Mouse (Mus musculus) E14TG2a.4 (cell line): ENCODE measurements around the gene 1700029P11Rik.

Experiments
- H3K27me3 ChIP-seq: 2 replicates; pipeline ENCODE4 v1.6.1; 2014; ENCODE audit warnings: low read length, control low read depth; ENCODE audit not compliant: insufficient read depth
- H3K36me3 ChIP-seq: 2 replicates; pipeline ENCODE4 v1.6.1; 2014; ENCODE audit warnings: low read length, control low read depth; ENCODE audit not compliant: insufficient read depth
- H3K4me1 ChIP-seq: replicated peaks from 2 replicates; pipeline ENCODE4 v1.6.1; 2014; ENCODE audit warnings: low read depth, low read length, control low read depth
- H3K4me3 ChIP-seq: replicated peaks from 2 replicates; pipeline ENCODE4 v1.5.1; 2014; ENCODE audit warnings: mild to moderate bottlenecking, low read length
- H3K9me3 ChIP-seq: 2 replicates; pipeline ENCODE4 v1.6.1; 2014; ENCODE audit warnings: low read length, control low read depth
- CTCF ChIP-seq: conservative IDR thresholded peaks from 2 replicates; pipeline ENCODE4 v1.5.1; 2014; ENCODE audit warnings: low read length
- NANOG ChIP-seq: IDR thresholded peaks from 2 replicates; pipeline ENCODE4 v1.6.1; 2014; ENCODE audit warnings: borderline replicate concordance, low read length, mixed read lengths
- POU5F1 ChIP-seq: IDR thresholded peaks from 2 replicates; pipeline ENCODE4 v1.6.1; 2014; ENCODE audit warnings: low read length, borderline replicate concordance

1700029P11Rik gene

DNA sequence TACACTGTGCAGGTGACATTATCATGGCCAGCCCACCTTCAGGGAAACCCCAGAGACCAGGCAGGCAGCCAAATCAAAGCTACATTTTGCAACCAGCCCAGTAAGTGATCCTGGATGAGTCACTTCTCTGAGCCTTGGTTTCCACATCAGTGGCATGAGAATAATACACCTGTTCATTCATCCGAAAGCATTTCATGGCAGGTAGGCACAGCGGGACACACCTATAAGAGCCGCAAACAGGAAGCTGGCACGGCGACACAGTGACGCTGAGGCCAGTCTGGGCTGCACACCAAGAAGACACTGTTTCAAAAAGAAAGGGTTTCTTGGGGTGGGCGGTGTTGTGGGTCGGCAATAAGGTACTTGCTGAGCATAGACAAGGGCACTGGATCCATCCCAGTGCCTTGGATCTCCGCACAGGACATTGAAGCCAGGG, 26.2 kb upstream of the 1700029P11Rik start:
- H3K4me1 ChIP-seq: peaks cover 69% of the 10 kb centered on the region
- H3K9me3 ChIP-seq: no peaks in the 10 kb centered on the region
- peaks cover 96% of the 10 kb centered on the region for H3K36me3 ChIP-seq
- no peak overlapping the region for H3K4me3 ChIP-seq
- no peaks in the 10 kb centered on the region for H3K27me3 ChIP-seq
- no peak for TF ChIP-seq NANOG
- no peak for TF ChIP-seq CTCF
- no peak for TF ChIP-seq POU5F1

DNA sequence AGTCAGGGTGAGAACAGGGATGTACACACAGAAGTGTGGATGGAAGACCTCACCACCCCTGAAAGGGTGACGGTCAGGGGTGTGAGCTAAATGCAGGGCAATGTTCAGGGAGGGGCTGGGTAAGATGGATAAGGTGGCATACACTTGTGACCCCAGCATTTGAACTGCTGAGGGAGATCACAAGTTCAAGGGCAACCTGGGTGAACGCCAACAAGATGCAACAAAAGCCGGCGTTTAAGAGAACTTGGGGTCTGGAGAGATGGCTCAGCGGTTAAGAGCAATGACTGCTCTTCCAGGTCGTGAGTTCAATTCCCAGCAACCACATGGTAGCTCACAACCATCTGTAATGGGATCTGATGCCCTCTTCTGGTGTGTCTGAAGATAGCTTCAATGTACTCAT, 25.6 kb upstream of the 1700029P11Rik start:
- H3K27me3 ChIP-seq: no peaks in the 10 kb centered on the region
- peaks cover 97% of the 10 kb centered on the region for H3K36me3 ChIP-seq
- H3K9me3 ChIP-seq: no peaks in the 10 kb centered on the region
- no peak overlapping the region for H3K4me3 ChIP-seq
- H3K4me1 ChIP-seq: peaks cover 68% of the 10 kb centered on the region
- TF ChIP-seq CTCF (no peak), NANOG (no peak), POU5F1 (no peak)

DNA sequence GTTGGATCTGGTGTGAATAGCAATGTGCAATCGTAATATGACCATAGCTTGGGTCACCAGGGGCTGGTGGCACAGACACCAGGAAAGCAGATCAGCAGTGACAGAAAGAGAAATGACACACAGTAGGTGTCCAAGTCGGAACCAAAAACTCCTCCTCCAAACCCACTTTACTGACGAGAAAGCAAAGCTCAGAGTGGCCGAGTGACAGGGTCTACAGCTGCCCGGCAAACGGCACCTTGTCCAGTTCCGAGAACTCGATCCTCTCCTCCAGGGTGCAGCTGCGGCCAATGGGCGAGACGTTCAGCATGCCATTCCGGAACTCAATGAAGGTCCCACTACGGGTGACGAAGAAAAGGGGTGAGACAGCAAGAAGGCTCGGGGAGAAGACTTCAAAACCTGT, 24.9 kb upstream of the 1700029P11Rik start:
- Histone ChIP-seq H3K27me3 (no peaks in the 10 kb centered on the region), H3K36me3 (peaks cover 90% of the 10 kb centered on the region), H3K4me3 (no peak overlapping the region), H3K4me1 (peaks cover 65% of the 10 kb centered on the region), H3K9me3 (no peaks in the 10 kb centered on the region)
- no peak for TF ChIP-seq CTCF
- TF ChIP-seq POU5F1: no peak
- TF ChIP-seq NANOG: no peak

DNA sequence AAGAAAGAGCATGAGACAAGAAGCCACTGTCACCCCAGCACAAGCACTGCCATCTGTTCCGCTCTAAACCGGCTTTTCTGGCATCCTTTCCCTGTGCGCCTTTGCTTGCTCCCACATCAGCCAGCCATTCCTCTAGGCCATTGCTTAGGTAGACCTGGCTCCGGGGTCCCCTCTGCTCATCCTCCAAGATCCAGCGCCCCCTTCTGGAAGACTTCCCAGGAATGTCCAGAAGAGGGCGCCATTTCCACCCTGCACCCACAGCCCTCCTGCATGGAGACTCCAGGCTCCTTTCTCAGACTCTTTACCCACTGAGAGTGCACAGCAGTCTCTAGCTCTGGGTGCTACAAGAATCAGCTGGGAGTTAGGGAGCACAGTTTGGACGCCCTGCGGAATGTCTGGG, 23.9 kb upstream of the 1700029P11Rik start:
- Histone ChIP-seq H3K36me3 (peaks cover 79% of the 10 kb centered on the region), H3K9me3 (no peaks in the 10 kb centered on the region), H3K4me3 (peak overlapping the region; percentile 8; the same call in 1 of the 2 replicates), H3K4me1 (peaks cover 60% of the 10 kb centered on the region), H3K27me3 (no peaks in the 10 kb centered on the region)
- TF ChIP-seq NANOG (no peak), CTCF (peak; percentile 96)

DNA sequence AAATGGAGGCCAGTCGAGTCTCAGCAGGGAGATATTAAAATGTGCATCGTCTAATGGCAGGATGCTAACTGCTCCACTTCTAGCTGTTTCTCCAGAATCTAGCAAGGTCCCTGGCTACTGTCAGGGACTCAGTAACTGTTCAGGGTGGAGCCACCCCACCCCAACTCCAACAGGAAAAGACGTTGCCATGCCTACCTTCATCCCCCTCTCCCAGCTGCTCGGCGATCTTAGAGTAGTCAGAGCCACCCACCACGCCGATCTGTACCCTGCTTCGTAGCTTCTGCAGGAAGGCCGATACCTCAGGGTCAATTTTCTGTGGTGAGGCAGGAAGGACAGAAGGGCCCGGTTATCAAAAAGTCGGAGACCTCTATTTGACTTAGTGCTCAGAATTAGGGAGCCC, 22.7 kb upstream of the 1700029P11Rik start:
- Histone ChIP-seq H3K9me3 (no peaks in the 10 kb centered on the region), H3K36me3 (peaks cover 68% of the 10 kb centered on the region), H3K4me3 (peak overlapping the region; percentile 100), H3K4me1 (peaks cover 66% of the 10 kb centered on the region), H3K27me3 (no peaks in the 10 kb centered on the region)
- TF ChIP-seq NANOG (no peak), POU5F1 (no peak), CTCF (no peak)

DNA sequence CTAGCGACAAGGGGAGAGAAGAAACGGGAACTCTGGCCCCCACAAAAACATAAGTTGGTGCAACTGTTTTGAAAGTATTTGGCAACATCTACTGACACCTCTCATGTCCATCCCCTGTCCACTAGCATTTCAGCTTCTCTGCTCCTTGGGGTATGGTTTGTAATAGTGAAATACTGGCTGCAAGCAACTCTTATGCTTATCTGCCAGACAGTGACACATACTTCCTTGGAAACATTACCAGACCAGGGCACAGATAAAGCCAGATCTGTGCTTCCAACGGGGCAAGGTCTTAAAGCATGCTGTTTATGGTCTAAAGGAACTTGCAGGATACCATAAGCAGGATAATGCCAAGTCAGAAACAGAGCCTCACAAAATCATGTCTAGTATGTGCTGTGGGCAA, 21.4 kb upstream of the 1700029P11Rik start:
- Histone ChIP-seq H3K27me3 (no peaks in the 10 kb centered on the region), H3K9me3 (no peaks in the 10 kb centered on the region), H3K4me1 (peaks cover 66% of the 10 kb centered on the region), H3K36me3 (peaks cover 55% of the 10 kb centered on the region), H3K4me3 (peak overlapping the region; percentile 100)
- TF ChIP-seq NANOG: no peak
- no peak for TF ChIP-seq CTCF
- no peak for TF ChIP-seq POU5F1

DNA sequence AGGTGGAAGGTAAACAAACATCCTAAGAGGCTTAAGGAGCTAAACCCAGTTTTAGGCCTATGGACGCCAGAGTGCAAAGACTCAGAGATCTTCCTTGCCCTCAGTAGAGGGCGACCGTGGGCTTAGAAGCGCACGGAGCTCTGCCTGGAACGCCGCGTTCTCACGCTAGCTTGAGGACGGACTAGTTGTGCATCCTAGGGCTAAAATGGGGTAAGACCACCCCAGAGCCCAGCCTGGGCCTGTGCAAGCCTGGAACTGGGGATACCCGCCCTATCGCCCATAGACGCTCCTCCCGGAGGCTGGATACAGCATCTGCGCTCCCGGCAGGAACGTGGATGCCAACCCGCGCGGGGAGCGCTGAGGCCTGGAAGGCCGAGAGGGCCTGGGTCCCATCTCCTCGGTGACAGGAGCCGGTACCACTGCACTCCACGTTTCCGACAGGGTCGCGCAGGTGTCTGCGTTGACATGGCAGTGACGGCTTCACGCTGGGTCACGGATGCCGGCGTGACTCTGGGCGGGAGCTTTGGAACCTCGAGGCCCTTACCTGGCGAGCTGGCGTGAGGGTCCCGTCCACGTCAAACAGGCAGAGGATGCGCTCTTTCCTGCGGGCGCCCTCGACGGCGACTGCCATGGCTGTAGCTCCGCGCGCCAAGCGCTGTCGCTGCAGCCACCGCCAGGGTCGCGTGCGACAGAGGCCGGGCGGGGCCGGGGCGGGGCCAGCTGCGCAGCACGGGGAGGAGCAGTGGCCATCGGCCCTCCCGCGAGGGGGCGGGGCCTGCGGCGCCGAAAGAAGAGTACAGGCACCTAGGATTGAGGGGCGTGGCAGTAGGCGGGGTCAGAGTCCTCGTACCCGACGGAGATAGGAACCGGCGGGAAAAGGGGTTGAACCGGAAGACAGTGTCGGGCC, 19.9 kb upstream of the 1700029P11Rik start, which contains the start of gene Pmm1:
TSS of gene Pmm1 (minus strand) at position 760 of the 907 bp plus-strand sequence.
- peaks cover 68% of the 10 kb centered on the region for H3K4me1 ChIP-seq
- H3K27me3 ChIP-seq: no peaks in the 10 kb centered on the region
- peaks cover 40% of the 10 kb centered on the region for H3K36me3 ChIP-seq
- peak within 1 kb of the TSS; percentile 100 for H3K4me3 ChIP-seq
- no peaks in the 10 kb centered on the region for H3K9me3 ChIP-seq
- TF ChIP-seq CTCF: peak; percentile 28; the same call in 1 of the 2 replicates
- TF ChIP-seq POU5F1: no peak

DNA sequence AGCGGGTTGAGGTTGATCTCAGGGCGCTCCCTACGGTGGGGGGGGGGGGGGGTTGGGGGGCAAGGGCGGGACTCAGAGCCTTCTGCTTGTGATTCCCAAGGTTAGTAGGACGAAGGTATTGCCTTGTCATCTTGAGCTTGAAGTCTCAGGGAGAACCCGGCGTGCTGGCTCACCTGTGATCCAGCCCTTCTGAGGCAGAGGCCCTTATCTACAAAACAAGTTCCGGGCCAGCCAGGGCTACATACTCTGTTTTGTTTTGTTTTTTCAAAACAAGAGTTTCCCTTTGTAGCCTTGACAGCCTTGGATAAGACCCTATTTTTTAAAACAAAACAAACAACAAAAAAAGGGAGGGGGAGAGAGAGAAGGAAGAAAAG, 19.3 kb upstream of the 1700029P11Rik start:
- no peak for TF ChIP-seq POU5F1
- no peak for TF ChIP-seq CTCF
- no peak for TF ChIP-seq NANOG
- no peaks in the 10 kb centered on the region for H3K27me3 ChIP-seq
- peaks cover 33% of the 10 kb centered on the region for H3K36me3 ChIP-seq
- peak overlapping the region; percentile 58 for H3K4me3 ChIP-seq
- H3K4me1 ChIP-seq: peaks cover 67% of the 10 kb centered on the region
- H3K9me3 ChIP-seq: no peaks in the 10 kb centered on the region
